Mouse (Mus musculus): ENCODE results near the gene Dnajc2.

GRCm38 (mm10) chr5:21724427-21724826 is 60.6 kb downstream of the Dnajc2 start:
- no peak for TF ChIP-seq CTCF (IDR thresholded peaks at IDR 0.05; ENCODE audit: extremely low read depth, insufficient read depth, insufficient read length, insufficient replicate concordance)
- TF ChIP-seq POLR2A (IDR thresholded peaks at IDR 0.05; ENCODE audit: low read depth, low read length) = no peak

Data from spleen, adult 2 months (tissue).